Mouse (Mus musculus) G1E (cell line): ENCODE results near the gene Micu1.

Experiments used
- CTCF ChIP-seq: IDR thresholded peaks from 2 replicates; pipeline ENCODE4 v1.5.1; 2012; ENCODE audit warnings: low read depth, low read length, inconsistent platforms, mixed read lengths
- GATA1 ChIP-seq: IDR thresholded peaks from 2 replicates; pipeline ENCODE4 v1.6.1; 2012; ENCODE audit warnings: borderline replicate concordance, low read length, inconsistent platforms, mixed read lengths
- GATA2 ChIP-seq: IDR thresholded peaks from 2 replicates; pipeline ENCODE4 v1.6.1; 2012; ENCODE audit warnings: low read depth, low read length, inconsistent platforms, borderline replicate concordance

- TF ChIP-seq CTCF (no peak), GATA1 (no peak), GATA2 (no peak)
Measured at GRCm38 (mm10) chr10:59754901-59755300, 52.6 kb downstream of the Micu1 start.
